In genomic region chrX:41876581-41876980, GRCm38 (mm10) we compare ENCODE assay signal across 17 mouse cellular contexts. TPM values are rescaled to one million over a fixed set of nuclear protein-coding genes. Genes with fewer than 3 reads are reported as not detected.
A peak's percentile ranks its signal among the peaks of the same experiment; 100 is the strongest.
DNase-seq lines count a peak whose midpoint lies in the region; ATAC-seq lines count a peak whose summit lies in the region.
"Had no signal": no experiment of that assay in that cellular context is flagged by ENCODE, and none has a peak within 500 bp of the region (broad histone marks: within the 10 kb centered on the region; RNA-seq: fewer than 3 reads in every experiment).

No protein-coding gene starts in this region.

- ATAC-seq in frontal cortex, adult (ENCODE audit: low TSS enrichment): no peak
- ATAC-seq: activated CD4-positive, CD25-positive, alpha-beta regulatory T cell, adult 4 months; forebrain, embryonic 13.5 days; inflammation-experienced regulatory T-cells, adult 6 months; midbrain, embryonic 15.5 days had no signal

- intact Hi-C loops in heart, postnatal 36 days (cut with DNase I): no loop called here

- peak; percentile 5 for DNase-seq in adrenal gland, postnatal 25 days
- no peak for DNase-seq in adrenal gland, adult 18-20 months (ENCODE audit: low spot score in 2 of 2)
- peak; percentile 9 to 13 for DNase-seq in cerebellum, postnatal 36 days
- DNase-seq in cerebellum, adult 9-10 months: no peak
- peak; percentile 75 for DNase-seq in heart, adult 11 months
- no peak for DNase-seq in heart, postnatal 36 days
- DNase-seq: B cell, adult 2 months; cerebellum, adult 9-11 months; heart, postnatal 10 days; kidney, adult 11 months; kidney, postnatal 14 days; right cerebral cortex, postnatal 25 days had no signal

RNA-seq across cellular contexts. Expression of gene Thoc2, which starts 43.9 kb away (rescaled TPM):
- total RNA-seq in adrenal gland, postnatal 25 days (2021): 78.4 and 81.1 TPM in 2 replicates
- total RNA-seq in adrenal gland, adult 18-20 months (2021): 10 to 100 TPM; 58.5 to 60.4 TPM
- total RNA-seq in heart, postnatal 36 days (2021): 10 to 100 TPM; 23.7 to 31.0 TPM

Comparison
In these comparisons a context has a peak if more than half of its experiments do, and no peak if none do; other contexts are left out.
1. DNase-seq: peak in adrenal gland, postnatal 25 days (single experiment), cerebellum, postnatal 36 days (2 of 2) and heart, adult 11 months (single experiment); none in adrenal gland, adult 18-20 months (0 of 2), cerebellum, adult 9-10 months (single experiment) and heart, postnatal 36 days (0 of 2).